Mouse (Mus musculus) myocyte (in vitro differentiated cells): ENCODE results near the gene Kbtbd13.

Source experiments
- POLR2A ChIP-seq: IDR thresholded peaks from one replicate; pipeline ENCODE4 v1.6.1; 2011; ENCODE audit warnings: low read depth, mild to moderate bottlenecking, control low read depth, moderate library complexity; ENCODE audit not compliant: insufficient read length
- POLR2AphosphoS2 ChIP-seq: IDR thresholded peaks from one replicate; pipeline ENCODE4 v1.6.1; 2011; ENCODE audit warnings: low read depth, control low read depth; ENCODE audit not compliant: insufficient read length
- REST ChIP-seq: IDR thresholded peaks from one replicate; pipeline ENCODE4 v1.6.1; 2011; ENCODE audit warnings: mild to moderate bottlenecking, control low read depth, moderate library complexity; ENCODE audit not compliant: insufficient read depth, insufficient read length
- SRF ChIP-seq: IDR thresholded peaks from one replicate; pipeline ENCODE4 v1.6.1; 2011; ENCODE audit warnings: low read depth; ENCODE audit not compliant: control insufficient read depth, insufficient read length
- TCF12 ChIP-seq: IDR thresholded peaks from one replicate; pipeline ENCODE4 v1.6.1; 2011; ENCODE audit warnings: mild to moderate bottlenecking, control low read depth; ENCODE audit not compliant: poor library complexity, insufficient read depth, severe bottlenecking

GRCm38 (mm10) chr9:65407327-65407726, 15.9 kb upstream of the Kbtbd13 start:
- no peak for TF ChIP-seq TCF12
- TF ChIP-seq SRF, result no peak
- TF ChIP-seq POLR2AphosphoS2, result no peak
- no peak for TF ChIP-seq REST
- TF ChIP-seq POLR2A, result no peak
